Mouse (Mus musculus) liver, adult 2 months (tissue): ENCODE measurements around the gene Egflam. TPM values are rescaled to one million over a fixed set of nuclear protein-coding genes. Genes with fewer than 3 reads are reported as not detected.
A peak's percentile ranks its signal among the peaks of the same experiment; 100 is the strongest.

Experiments
- DNase-seq: peaks from one replicate; pipeline ENCODE4 v3.0.0-alpha.2; 2011; ENCODE audit warnings: low read depth, low spot score; ENCODE audit errors: extremely low read depth
- H3K27ac ChIP-seq: fragments of 200-500 bp; replicated peaks from 2 replicates; pipeline ENCODE4 v1.5.1; 2012; ENCODE audit warnings: low read depth, mild to moderate bottlenecking, control low read depth, inconsistent platforms, low read length; ENCODE audit not compliant: insufficient read depth
- H3K27me3 ChIP-seq: fragments of 200-500 bp; 2 replicates; pipeline ENCODE4 v1.6.1; 2012; ENCODE audit warnings: mild to moderate bottlenecking, moderate library complexity, low read length, inconsistent platforms; ENCODE audit not compliant: control insufficient read depth, insufficient read depth
- H3K36me3 ChIP-seq: fragments of 200-500 bp; 2 replicates; pipeline ENCODE4 v1.6.1; 2012; ENCODE audit warnings: low read length, inconsistent platforms; ENCODE audit not compliant: control insufficient read depth, insufficient read depth
- H3K4me1 ChIP-seq: fragments of 200-500 bp; 2 replicates; pipeline ENCODE4 v1.6.1; 2011; ENCODE audit warnings: low read length; ENCODE audit not compliant: control insufficient read depth, insufficient read depth
- H3K4me3 ChIP-seq: fragments of 200-500 bp; 2 replicates; pipeline ENCODE4 v1.5.1; 2011; ENCODE audit warnings: low read depth, mild to moderate bottlenecking, control low read depth, low read length, moderate library complexity; ENCODE audit not compliant: insufficient read depth
- H3K79me2 ChIP-seq: fragments of 200-500 bp; 2 replicates; pipeline ENCODE4 v1.6.1; 2012; ENCODE audit warnings: inconsistent platforms, mild to moderate bottlenecking, low read length, moderate library complexity; ENCODE audit not compliant: control insufficient read depth, insufficient read depth
- H3K9ac ChIP-seq: fragments of 200-500 bp; 2 replicates; pipeline ENCODE4 v1.6.1; 2012; ENCODE audit warnings: low read depth, mild to moderate bottlenecking, control low read depth, inconsistent platforms, low read length
- CTCF ChIP-seq: fragments of 200-500 bp; IDR thresholded peaks from 2 replicates; pipeline ENCODE4 v1.5.1; 2011; ENCODE audit warnings: low read depth, low read length, control low read depth
- POLR2A ChIP-seq: fragments of 200-500 bp; IDR thresholded peaks from 2 replicates; pipeline ENCODE4 v1.6.1; 2011; ENCODE audit warnings: low read length, control low read depth; ENCODE audit not compliant: insufficient read depth; ENCODE audit errors: extremely low read depth
- WGBS: fragments of 180-500 bp; shearing (Covaris S2); methylation state at CpG from one replicate; pipeline ENCODE4 v1.1.7; 2018; 5-methylcytosine and 5-hydroxymethylcytosine counted together
- polyA plus RNA-seq: library from polyadenylated mRNA; depleted of rRNA; stranded (reverse); fragments of >200 nt; gene quantifications from 2 replicates; pipeline ENCODE4 v1.2.3, GENCODE M21; 2012
- total RNA-seq: library from RNA; depleted of rRNA; stranded (reverse); fragments of >200 nt; gene quantifications from 2 replicates; pipeline ENCODE4 v1.2.3, GENCODE M21; 2014

Egflam gene
- total and polyA plus RNA-seq, 2 experiments, result 0.23 to 0.28 TPM

- Histone ChIP-seq H3K36me3 (no peaks in the 10 kb centered on the region), H3K4me1 (no peaks in the 10 kb centered on the region), H3K4me3 (no peak overlapping the region), H3K27ac (no peak overlapping the region), H3K27me3 (peaks cover 6% of the 10 kb centered on the region; the same call in 1 of the 2 replicates), H3K9ac (no peak overlapping the region), H3K79me2 (no peaks in the 10 kb centered on the region)
- DNase-seq, result no peak
- no peak for TF ChIP-seq CTCF
- no peak for TF ChIP-seq POLR2A
- 6% methylated on average over 17 of the region's 17 CpGs for WGBS
Observed at GRCm38 (mm10) chr15:7398609-7399540, 680 bp upstream of the Egflam start.

- DNase-seq, result no peak
- Histone ChIP-seq H3K9ac (no peak overlapping the region), H3K79me2 (no peaks in the 10 kb centered on the region), H3K27me3 (peaks cover 6% of the 10 kb centered on the region; the same call in 1 of the 2 replicates), H3K4me3 (peak overlapping the region; percentile 51; the same call in 1 of the 2 replicates), H3K27ac (no peak overlapping the region), H3K36me3 (no peaks in the 10 kb centered on the region), H3K4me1 (no peaks in the 10 kb centered on the region)
- TF ChIP-seq POLR2A (no peak), CTCF (no peak)
- whole genome bisulfite sequencing, result 7% methylated on average over 8 of the region's 8 CpGs
Observed at GRCm38 (mm10) chr15:7397446-7397817, 763 bp downstream of the Egflam start.

GRCm38 (mm10) chr15:7383349-7383748 is 14.8 kb downstream of the Egflam start:
- Histone ChIP-seq H3K36me3 (no peaks in the 10 kb centered on the region), H3K9ac (no peak overlapping the region), H3K79me2 (no peaks in the 10 kb centered on the region), H3K27me3 (no peaks in the 10 kb centered on the region), H3K27ac (no peak overlapping the region), H3K4me3 (no peak overlapping the region), H3K4me1 (no peaks in the 10 kb centered on the region)
- no peak for DNase-seq
- TF ChIP-seq CTCF (no peak), POLR2A (no peak)
- 77% methylated on average over 4 of the region's 4 CpGs for WGBS

- Histone ChIP-seq H3K36me3 (no peaks in the 10 kb centered on the region), H3K9ac (no peak overlapping the region), H3K4me1 (no peaks in the 10 kb centered on the region), H3K4me3 (no peak overlapping the region), H3K79me2 (no peaks in the 10 kb centered on the region), H3K27ac (no peak overlapping the region), H3K27me3 (no peaks in the 10 kb centered on the region)
- TF ChIP-seq POLR2A (no peak), CTCF (no peak)
- WGBS, result 70% methylated on average over 10 of the region's 10 CpGs
- DNase-seq, result no peak
Observed at GRCm38 (mm10) chr15:7382457-7382856, 15.7 kb downstream of the Egflam start.

DNA sequence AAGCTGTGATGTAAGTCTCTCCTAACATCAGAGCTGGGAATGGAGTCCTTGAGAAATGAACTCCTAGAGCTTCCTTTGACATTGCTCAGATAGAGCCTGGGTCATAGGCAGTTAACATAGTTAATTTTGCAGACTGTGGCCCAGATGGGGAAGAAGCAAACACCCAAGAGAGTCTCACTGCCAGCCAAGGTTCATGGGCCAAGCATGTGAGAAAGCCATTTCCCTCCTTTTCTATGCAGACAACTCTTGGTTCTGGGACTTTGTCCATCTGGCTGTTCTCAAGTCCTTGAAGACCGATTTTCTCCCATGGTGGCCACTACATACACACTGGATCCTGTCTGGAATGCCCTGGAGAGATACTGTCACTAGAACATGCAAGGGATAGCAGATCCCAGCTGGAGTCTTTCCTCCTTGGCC is 45.6 kb downstream of the Egflam start:
- Histone ChIP-seq H3K36me3 (no peaks in the 10 kb centered on the region), H3K27me3 (no peaks in the 10 kb centered on the region), H3K79me2 (no peaks in the 10 kb centered on the region), H3K4me1 (no peaks in the 10 kb centered on the region), H3K27ac (no peak overlapping the region), H3K4me3 (no peak overlapping the region), H3K9ac (no peak overlapping the region)
- DNase-seq, result peak; percentile 12
- 67% methylated on average over 1 of the region's 1 CpGs for WGBS
- TF ChIP-seq CTCF (no peak), POLR2A (no peak)
